Mouse (Mus musculus) liver, embryonic 12.5 days (tissue): Measurements from ENCODE around the gene Atp8b2. TPM values are rescaled to one million over a fixed set of nuclear protein-coding genes. Genes with fewer than 3 reads are reported as not detected.

Experiments used
- ATAC-seq: fragments of 200-750 bp; cut with Nextera tagmentation; 2 replicates; pipeline ENCODE4 v1.8.0; 2017; ENCODE audit warnings: moderate number of reproducible peaks, mild to moderate bottlenecking, moderate library complexity
- H3K27ac ChIP-seq: fragments of 300-500 bp; sonication (generic); 2 replicates; pipeline ENCODE4 v1.5.1; 2016; ENCODE audit warnings: mild to moderate bottlenecking
- H3K27me3 ChIP-seq: fragments of 300-500 bp; sonication (generic); replicated peaks from 2 replicates; pipeline ENCODE4 v1.6.1; 2016; ENCODE audit warnings: mild to moderate bottlenecking, moderate library complexity
- H3K36me3 ChIP-seq: fragments of 300-500 bp; sonication (generic); 2 replicates; pipeline ENCODE4 v1.6.1; 2016; ENCODE audit warnings: mild to moderate bottlenecking, moderate library complexity
- H3K4me1 ChIP-seq: fragments of 300-500 bp; sonication (generic); 2 replicates; pipeline ENCODE4 v1.6.1; 2016
- H3K4me2 ChIP-seq: fragments of 300-500 bp; sonication (generic); 2 replicates; pipeline ENCODE4 v1.6.1; 2016; ENCODE audit warnings: mild to moderate bottlenecking, moderate library complexity
- H3K4me3 ChIP-seq: fragments of 300-500 bp; sonication (generic); 2 replicates; pipeline ENCODE4 v1.5.1; 2016; ENCODE audit warnings: mild to moderate bottlenecking, moderate library complexity
- H3K9ac ChIP-seq: fragments of 300-500 bp; sonication (generic); 2 replicates; pipeline ENCODE4 v1.6.1; 2016; ENCODE audit warnings: mild to moderate bottlenecking, moderate library complexity
- H3K9me3 ChIP-seq: fragments of 300-500 bp; sonication (generic); replicated peaks from 2 replicates; pipeline ENCODE4 v1.6.1; 2016; ENCODE audit warnings: mild to moderate bottlenecking, moderate library complexity
- WGBS: fragments of 180-500 bp; shearing (Covaris S2); methylation state at CpG from one replicate; pipeline ENCODE4 v1.1.7; 2016; ENCODE audit not compliant: insufficient replicate concordance; 5-methylcytosine and 5-hydroxymethylcytosine counted together
- polyA plus RNA-seq: library from polyadenylated mRNA; unstranded; fragments of >200 nt; fragmentation: Nextera tagmentation; extraction: Ambion mirVana; gene quantifications from 2 replicates; pipeline ENCODE4 v1.2.1, GENCODE M21; 2016

The Atp8b2 gene
- polyA plus RNA-seq, 1 experiment from 2014 or later = 4.2 TPM

DNA sequence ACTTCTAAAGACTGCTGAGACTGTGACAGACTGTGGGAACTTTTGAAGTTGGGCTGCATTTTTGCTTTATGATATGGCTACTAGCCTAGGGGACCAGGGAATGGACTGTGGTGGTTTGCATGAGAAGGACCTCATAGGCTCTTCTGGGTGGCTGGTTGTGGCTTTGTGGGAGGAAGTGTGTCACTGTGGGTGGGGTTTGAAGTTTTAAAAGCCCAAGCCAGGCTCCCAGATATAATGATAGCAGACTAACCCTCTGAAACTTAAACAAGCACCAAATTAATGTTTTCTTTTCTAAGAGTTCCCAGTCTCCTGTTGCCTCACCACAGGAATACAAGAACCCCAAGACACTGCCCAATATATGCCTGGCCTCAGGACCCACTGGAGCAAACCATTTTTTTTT lies 13.6 kb upstream of the Atp8b2 start:
- Histone ChIP-seq H3K4me2 (no peak overlapping the region), H3K9ac (no peak overlapping the region), H3K9me3 (no peaks in the 10 kb centered on the region), H3K27ac (no peak overlapping the region), H3K27me3 (no peaks in the 10 kb centered on the region), H3K36me3 (no peaks in the 10 kb centered on the region), H3K4me1 (no peaks in the 10 kb centered on the region), H3K4me3 (no peak overlapping the region)
- no peak for ATAC-seq

DNA sequence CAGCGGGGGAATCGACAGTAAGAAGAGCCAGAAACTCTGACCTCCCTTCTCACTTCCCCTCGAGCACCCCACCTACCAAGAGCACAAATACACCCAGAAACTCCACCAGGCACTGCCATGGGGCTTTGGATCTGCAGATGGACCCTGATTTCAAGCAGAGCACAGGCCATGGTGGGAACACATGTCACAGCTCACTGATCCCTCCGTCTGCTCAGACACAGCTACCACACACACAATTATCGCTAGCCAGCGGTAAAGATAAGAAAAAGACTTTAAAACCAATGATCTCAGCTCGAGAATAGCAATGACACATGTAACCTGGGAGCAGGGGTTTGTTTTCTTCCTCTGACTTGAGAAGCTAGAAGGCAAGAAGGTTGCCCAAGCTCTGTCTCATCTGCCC lies 5.2 kb upstream of the Atp8b2 start:
- WGBS = 26% methylated on average over 7 of the region's 7 CpGs
- no peaks in the 10 kb centered on the region for H3K36me3 ChIP-seq
- peaks cover 12% of the 10 kb centered on the region; the same call in 1 of the 2 replicates for H3K4me1 ChIP-seq
- no peak overlapping the region for H3K27ac ChIP-seq
- H3K4me2 ChIP-seq = no peak overlapping the region
- no peaks in the 10 kb centered on the region for H3K9me3 ChIP-seq
- H3K4me3 ChIP-seq = no peak overlapping the region
- H3K9ac ChIP-seq = no peak overlapping the region
- ATAC-seq = no peak
- H3K27me3 ChIP-seq = peaks cover 10% of the 10 kb centered on the region

DNA sequence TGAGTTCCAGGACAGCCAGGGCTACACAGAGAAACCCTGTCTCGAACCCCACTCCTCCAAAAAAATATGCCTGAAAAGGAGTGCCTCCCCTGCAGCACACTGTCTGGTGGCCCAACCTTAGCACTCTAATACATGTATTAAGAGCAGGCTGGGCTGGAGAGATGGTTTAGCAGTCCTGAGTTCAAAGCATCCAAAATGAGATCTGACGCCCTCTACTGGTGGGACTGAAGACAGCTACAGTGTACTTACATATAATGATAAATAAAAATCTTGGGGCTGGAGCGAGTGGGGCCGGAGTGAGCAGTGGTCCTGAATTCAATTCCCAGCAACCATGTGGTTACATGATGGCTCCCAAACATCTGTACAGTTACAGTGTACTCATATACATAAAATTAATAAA lies 3.6 kb upstream of the Atp8b2 start:
- no peak for ATAC-seq
- WGBS = 53% methylated on average over 4 of the region's 4 CpGs

DNA sequence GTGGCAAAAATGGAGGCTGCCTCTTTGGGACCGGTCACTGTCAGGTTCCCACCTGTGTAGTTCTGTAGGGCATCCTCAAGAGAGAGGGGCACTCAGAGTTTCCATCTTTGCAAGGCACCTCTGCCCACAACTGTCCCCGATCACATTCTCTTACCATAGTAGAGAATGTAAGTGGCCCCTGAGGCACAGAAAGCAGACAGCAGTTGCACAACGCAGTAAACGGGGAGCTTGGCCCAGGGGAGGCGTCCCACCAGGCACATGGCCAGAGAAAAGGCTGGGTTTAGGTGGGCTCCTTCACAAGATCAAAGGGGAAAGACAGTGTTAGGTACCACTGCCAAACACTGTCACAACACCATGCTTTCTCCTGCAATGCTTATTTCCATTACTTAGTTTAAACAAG lies 2.7 kb upstream of the Atp8b2 start:
- no peak overlapping the region for H3K9ac ChIP-seq
- H3K4me3 ChIP-seq = no peak overlapping the region
- no peaks in the 10 kb centered on the region for H3K9me3 ChIP-seq
- H3K4me2 ChIP-seq = no peak overlapping the region
- ATAC-seq = no peak
- no peak overlapping the region for H3K27ac ChIP-seq
- peaks cover 37% of the 10 kb centered on the region for H3K4me1 ChIP-seq
- H3K27me3 ChIP-seq = peaks cover 35% of the 10 kb centered on the region
- WGBS = 70% methylated on average over 5 of the region's 5 CpGs
- H3K36me3 ChIP-seq = no peaks in the 10 kb centered on the region

More for the DNA sequence above, 3.6 kb upstream of the Atp8b2 start:
- Histone ChIP-seq H3K27ac (no peak overlapping the region), H3K4me2 (no peak overlapping the region), H3K9me3 (no peaks in the 10 kb centered on the region), H3K4me3 (no peak overlapping the region), H3K27me3 (peaks cover 26% of the 10 kb centered on the region), H3K9ac (no peak overlapping the region), H3K4me1 (peaks cover 27% of the 10 kb centered on the region), H3K36me3 (no peaks in the 10 kb centered on the region)

DNA sequence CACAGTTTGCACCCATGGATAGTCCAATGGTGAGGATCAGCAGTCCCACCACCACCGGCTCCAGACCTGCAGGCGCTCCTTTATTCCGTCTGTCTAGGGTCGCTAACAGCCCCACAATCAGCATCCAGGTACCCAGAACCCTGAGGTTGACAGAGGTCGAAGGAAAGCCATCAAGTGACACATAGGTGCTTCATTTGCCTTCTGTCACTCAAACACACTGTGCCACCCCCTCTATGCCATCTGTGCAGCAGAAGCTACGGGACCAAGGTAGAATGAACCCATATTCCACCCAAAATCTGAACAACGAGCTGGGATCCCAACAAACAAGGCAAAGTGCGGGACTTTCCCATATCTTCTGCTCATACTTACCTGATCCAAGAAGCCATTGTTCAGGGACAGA lies 2.2 kb upstream of the Atp8b2 start:
- Histone ChIP-seq H3K27me3 (peaks cover 40% of the 10 kb centered on the region), H3K36me3 (no peaks in the 10 kb centered on the region), H3K4me3 (no peak overlapping the region), H3K9me3 (no peaks in the 10 kb centered on the region), H3K4me2 (no peak overlapping the region), H3K27ac (no peak overlapping the region), H3K4me1 (peaks cover 41% of the 10 kb centered on the region), H3K9ac (no peak overlapping the region)
- ATAC-seq = no peak
- WGBS = 79% methylated on average over 8 of the region's 8 CpGs

DNA sequence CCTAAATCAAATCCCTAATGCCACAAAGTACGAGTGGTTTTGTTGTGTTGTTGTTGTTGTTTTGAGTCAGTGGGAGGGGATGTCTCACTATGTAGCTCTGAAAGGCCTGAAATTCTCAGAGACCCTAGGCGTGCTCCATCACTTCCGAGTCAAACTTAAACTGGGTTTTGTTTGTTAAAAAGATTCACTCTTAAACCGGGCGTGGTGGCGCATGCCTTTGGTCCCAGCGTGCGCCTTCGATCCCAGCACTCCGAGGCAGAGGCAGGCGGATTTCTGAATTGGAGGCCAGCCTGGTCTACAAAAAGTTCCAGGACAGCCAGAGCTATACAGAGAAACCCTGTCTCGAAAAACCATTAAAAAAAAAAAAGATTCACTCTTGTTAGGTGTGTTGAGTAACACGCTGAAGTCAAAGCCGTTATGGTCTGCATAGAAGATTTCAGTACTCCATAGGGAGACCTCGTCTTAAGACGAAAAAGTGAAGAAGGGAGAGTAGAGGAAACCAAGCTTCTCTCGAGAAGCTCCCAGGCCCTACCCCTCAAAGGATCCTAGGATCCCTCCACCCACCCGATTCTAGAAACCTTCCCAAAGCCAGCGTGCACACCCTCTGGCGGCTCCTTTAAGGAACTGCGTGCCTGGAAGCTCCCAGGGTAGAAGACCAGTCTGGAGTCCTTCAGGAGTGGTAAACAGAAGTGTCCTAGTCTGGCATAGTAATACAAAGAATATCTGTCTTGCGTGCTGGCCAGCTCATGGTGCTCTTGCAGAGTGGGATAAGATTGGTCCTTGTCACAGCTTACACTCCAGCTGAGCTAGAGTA lies 825 bp upstream of the Atp8b2 start:
- Histone ChIP-seq H3K4me1 (peaks cover 54% of the 10 kb centered on the region), H3K4me3 (peak overlapping the region; percentile 67), H3K9me3 (no peaks in the 10 kb centered on the region), H3K27ac (0 out of 2 replicates have a peak overlapping the region, but pooled peaks have one; percentile 72), H3K27me3 (peaks cover 54% of the 10 kb centered on the region), H3K4me2 (peak overlapping the region; percentile 69), H3K9ac (peak overlapping the region; percentile 68; the same call in 1 of the 2 replicates), H3K36me3 (no peaks in the 10 kb centered on the region)
- ATAC-seq = no peak
- 25% methylated on average over 22 of the region's 22 CpGs for WGBS

DNA sequence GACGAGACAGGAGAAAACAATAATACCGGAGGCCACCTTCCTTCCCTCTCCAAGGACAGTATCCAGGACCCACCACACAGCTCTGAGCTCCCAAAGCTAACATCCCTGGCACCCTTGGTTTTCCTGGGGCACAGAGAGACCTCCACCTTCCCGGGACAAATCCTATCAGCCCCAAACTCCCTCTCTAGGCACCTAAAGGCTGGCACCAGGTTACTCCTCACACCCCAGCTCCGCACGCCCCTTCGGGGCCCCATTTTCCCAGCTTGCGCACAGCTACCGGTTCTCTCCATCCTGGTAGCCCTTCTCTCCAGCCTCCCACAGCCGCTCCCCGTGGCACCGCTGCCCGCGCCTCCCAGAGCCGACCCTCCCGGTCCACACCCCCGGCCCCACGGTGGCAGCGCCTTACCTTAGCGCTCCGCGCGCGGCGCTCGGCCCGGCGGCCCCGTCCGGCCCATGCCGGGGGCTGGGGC lies 522 bp downstream of the Atp8b2 start:
- under 1% methylated on average over 29 of the region's 30 CpGs for WGBS
- Histone ChIP-seq H3K27me3 (peaks cover 56% of the 10 kb centered on the region), H3K4me3 (peak overlapping the region; percentile 67), H3K4me2 (peak overlapping the region; percentile 69), H3K9me3 (no peaks in the 10 kb centered on the region), H3K4me1 (peaks cover 54% of the 10 kb centered on the region), H3K27ac (peak overlapping the region; percentile 72), H3K36me3 (peaks cover 10% of the 10 kb centered on the region), H3K9ac (peak overlapping the region; percentile 68)
- no peak for ATAC-seq

DNA sequence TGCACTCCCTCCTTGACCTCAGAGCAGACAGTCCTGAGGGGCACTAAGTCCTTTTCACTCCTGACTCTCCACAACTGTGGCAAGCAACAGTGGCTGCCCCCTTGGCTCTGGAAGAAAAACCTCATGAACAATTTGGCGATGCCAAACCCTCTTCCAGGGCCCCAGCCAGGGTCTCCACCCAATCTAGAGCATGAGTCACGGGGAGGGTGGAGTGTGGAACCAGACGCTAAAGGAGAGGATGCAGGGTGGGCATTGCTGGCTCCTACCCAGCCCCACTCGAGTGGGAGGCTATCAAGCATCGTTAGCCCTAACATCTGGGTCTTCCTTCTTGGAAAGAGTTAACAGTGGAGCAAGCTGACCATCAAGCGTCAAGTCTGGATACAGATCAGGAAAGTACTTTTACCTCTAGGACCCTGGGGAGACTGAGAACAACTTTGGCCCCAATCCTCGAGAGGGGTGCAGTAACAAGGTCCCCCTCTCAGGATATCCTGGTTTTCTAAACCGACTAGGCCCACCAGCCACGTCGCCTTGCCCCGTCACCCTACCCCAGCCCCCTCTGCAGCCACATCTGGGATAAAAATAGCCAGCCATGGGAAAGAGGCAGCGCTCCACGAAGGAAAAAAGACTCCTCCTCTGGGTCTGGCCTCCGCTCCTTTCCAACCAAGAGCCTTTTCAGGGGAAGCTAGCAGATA lies 1.1 kb downstream of the Atp8b2 start:
- Histone ChIP-seq H3K4me3 (peak overlapping the region; percentile 67), H3K9ac (peak overlapping the region; percentile 68), H3K27ac (peak overlapping the region; percentile 72), H3K4me1 (peaks cover 54% of the 10 kb centered on the region), H3K4me2 (peak overlapping the region; percentile 69), H3K27me3 (peaks cover 56% of the 10 kb centered on the region), H3K9me3 (no peaks in the 10 kb centered on the region), H3K36me3 (peaks cover 16% of the 10 kb centered on the region)
- 3% methylated on average over 14 of the region's 14 CpGs for WGBS
- no peak for ATAC-seq

DNA sequence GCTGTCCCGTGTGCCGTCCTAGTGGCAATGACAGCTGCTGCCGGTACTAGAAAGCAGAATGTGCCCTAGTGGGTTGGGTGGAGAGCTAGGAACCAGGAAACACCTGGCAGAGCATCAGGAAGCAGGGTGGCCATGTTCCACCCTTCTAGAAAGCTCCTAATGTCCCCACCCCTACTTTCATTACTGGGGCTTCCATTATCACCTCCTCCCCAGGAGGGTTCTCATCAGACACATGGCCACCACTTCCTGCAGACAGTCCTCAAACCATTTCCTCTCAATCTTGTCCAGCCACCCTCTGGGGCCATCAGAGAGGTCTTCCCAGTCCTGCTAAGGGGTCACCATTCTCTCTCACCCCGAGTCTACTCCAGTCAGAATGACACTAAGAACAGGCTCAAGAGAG lies 1.9 kb downstream of the Atp8b2 start:
- H3K27ac ChIP-seq = no peak overlapping the region
- peaks cover 56% of the 10 kb centered on the region for H3K27me3 ChIP-seq
- H3K9ac ChIP-seq = no peak overlapping the region
- H3K4me2 ChIP-seq = peak overlapping the region; percentile 69
- peak overlapping the region; percentile 67; the same call in 1 of the 2 replicates for H3K4me3 ChIP-seq
- 5% methylated on average over 4 of the region's 4 CpGs for WGBS
- H3K9me3 ChIP-seq = no peaks in the 10 kb centered on the region
- H3K4me1 ChIP-seq = peaks cover 54% of the 10 kb centered on the region
- ATAC-seq = no peak
- H3K36me3 ChIP-seq = peaks cover 23% of the 10 kb centered on the region

DNA sequence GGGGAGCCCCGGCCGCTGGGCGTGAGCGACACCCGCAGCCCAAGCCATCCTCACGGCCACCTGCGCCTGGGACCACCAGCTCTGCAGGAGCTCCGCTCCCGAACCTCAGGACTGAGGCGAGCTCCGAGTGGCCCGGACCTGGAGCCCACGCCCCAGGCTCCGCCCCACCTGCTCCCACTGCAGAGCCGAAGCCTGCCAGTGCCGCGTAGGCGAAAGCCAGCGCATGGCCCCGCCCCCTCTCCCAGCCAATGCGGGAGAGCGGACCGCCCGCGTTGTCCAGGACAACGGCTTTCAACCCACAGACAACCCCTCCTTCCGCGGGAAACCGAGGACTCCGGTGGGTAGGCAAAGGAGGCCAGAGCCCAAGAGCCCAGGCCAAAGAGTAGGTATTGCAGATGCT lies 2.8 kb downstream of the Atp8b2 start:
- Histone ChIP-seq H3K27ac (no peak overlapping the region), H3K36me3 (peaks cover 31% of the 10 kb centered on the region), H3K9ac (peak overlapping the region; percentile 49), H3K4me1 (peaks cover 54% of the 10 kb centered on the region), H3K9me3 (no peaks in the 10 kb centered on the region), H3K4me2 (peak overlapping the region; percentile 69), H3K4me3 (peak overlapping the region; percentile 41), H3K27me3 (peaks cover 56% of the 10 kb centered on the region)
- ATAC-seq = peak; percentile 85
- 2% methylated on average over 30 of the region's 30 CpGs for WGBS

DNA sequence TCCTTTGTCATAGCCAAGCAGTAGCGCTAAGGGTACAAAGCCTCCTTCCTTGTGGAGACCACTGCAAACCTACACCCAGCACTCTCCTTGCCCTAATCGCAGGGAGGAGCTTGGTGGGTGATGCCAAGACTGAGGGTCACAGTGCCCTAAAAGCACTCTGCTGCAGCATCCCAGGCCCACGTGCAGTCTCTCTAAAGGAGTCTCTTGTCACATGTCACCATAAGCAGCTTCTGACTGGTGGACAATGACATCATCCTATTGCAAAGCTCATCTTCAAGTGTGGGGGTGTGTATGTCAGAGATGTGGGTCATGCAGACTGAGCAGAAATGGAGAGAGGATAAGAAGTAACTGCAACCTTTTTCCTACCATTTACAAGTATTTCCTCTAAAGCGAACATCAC lies 3.9 kb downstream of the Atp8b2 start:
- Histone ChIP-seq H3K9me3 (no peaks in the 10 kb centered on the region), H3K36me3 (peaks cover 31% of the 10 kb centered on the region), H3K4me2 (no peak overlapping the region), H3K9ac (no peak overlapping the region), H3K4me1 (peaks cover 51% of the 10 kb centered on the region), H3K27ac (no peak overlapping the region), H3K27me3 (peaks cover 55% of the 10 kb centered on the region), H3K4me3 (no peak overlapping the region)
- no peak for ATAC-seq
- WGBS = 81% methylated on average over 4 of the region's 4 CpGs

DNA sequence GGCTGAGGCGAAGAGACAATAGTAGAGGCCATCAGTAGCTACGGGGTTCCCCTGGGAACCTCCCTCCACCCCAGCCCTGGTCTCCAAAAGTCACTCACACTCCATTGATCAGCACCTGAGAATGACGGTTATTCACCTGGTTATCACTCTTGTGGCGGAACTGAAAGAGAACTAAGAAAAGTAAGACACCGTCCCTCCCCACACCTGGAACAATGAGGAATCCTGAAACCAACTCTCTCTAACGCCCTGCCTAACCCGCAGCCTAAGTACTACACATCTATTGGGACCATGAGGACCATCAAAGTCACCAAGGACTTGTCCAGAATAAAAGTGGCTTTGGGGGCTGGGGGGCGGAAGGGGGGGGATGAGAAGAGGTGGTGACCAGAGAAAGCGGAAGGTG lies 5.4 kb downstream of the Atp8b2 start:
- ATAC-seq = no peak
- no peak overlapping the region for H3K4me3 ChIP-seq
- peaks cover 36% of the 10 kb centered on the region for H3K4me1 ChIP-seq
- 77% methylated on average over 9 of the region's 9 CpGs for WGBS
- no peaks in the 10 kb centered on the region for H3K9me3 ChIP-seq
- no peak overlapping the region for H3K4me2 ChIP-seq
- peaks cover 32% of the 10 kb centered on the region for H3K36me3 ChIP-seq
- H3K27me3 ChIP-seq = peaks cover 40% of the 10 kb centered on the region
- H3K27ac ChIP-seq = no peak overlapping the region
- no peak overlapping the region for H3K9ac ChIP-seq
